Mouse (Mus musculus) layer of hippocampus, postnatal 14 days (tissue): ENCODE measurements around the gene Bank1. TPM values are rescaled to one million over a fixed set of nuclear protein-coding genes. Genes with fewer than 3 reads are reported as not detected.

Experiments used
- DNase-seq, 2 experiments: peaks; one replicate each; pipeline ENCODE4 v3.0.0; 2021 to 2022; ENCODE audit warnings: low spot score in 2 of 2, mixed read lengths in 1 of 2
- total RNA-seq, 2 experiments: library from RNA; stranded (reverse); gene quantifications; 2 replicates each; pipeline ENCODE4 v1.2.3; 2021

Gene Bank1
- total RNA-seq, 2 experiments from 2014 or later = 1.1 to 1.5 TPM

DNA sequence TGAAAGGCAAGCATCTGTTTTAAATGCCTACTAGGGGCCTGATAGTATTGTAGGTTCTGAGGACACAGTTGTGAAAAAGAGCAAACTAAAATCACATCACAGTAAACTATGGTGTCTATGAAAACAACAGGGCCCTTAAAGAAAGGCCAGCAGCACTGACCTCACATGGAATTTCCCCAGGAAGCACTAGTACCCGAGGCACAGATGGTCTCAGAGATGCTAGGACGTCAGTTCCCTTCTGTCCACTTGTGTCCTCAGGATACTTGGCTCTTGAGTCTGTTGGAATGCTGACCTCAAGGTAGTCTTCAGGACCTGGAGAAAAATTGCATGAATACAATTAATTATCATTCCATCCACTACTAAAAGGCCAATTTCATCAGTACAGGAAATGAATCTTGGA lies 71.2 kb downstream of the Bank1 start:
- DNase-seq = no peak

DNA sequence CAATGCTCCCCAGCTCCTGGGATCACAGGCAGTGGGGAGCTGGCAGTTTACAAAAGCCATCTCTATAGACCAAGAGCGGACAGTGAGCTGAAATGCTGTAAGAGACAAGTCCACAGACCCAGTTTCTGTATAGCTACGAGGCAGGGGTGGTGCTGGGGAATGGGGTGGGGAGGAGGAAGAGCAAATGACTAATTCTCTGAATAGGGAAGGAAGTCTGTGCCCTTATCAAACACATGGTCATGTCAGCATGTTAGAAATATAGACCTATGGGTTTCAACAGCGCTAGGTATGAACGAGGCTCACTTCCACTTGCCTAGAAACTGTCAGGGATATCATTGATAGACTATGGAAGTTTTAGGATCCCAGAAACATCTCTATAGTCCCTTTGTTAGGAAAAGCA lies 73.0 kb downstream of the Bank1 start:
- DNase-seq = no peak

DNA sequence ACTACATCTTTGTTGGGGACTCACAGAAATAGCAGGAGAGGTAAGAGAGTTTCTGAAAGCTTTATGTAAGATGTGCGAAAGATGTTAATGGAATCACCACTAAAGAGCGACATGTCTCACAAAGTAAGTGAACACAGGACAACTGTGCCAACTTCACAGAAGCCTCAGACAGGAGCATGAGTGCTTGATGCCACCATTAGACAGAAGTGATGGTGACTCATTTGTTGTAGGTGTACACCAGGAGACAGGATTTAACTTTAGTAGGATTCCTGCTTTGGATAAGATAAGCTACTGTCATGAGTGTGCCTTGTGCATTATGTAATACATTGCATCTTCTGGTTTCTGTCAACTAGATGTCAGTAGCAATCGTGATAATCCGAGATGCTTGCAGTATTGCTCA lies 74.3 kb downstream of the Bank1 start:
- no peak for DNase-seq

- no peak for DNase-seq
Observed at GRCm38 (mm10) chr3:136247331-136247730, 78.5 kb downstream of the Bank1 start.

DNA sequence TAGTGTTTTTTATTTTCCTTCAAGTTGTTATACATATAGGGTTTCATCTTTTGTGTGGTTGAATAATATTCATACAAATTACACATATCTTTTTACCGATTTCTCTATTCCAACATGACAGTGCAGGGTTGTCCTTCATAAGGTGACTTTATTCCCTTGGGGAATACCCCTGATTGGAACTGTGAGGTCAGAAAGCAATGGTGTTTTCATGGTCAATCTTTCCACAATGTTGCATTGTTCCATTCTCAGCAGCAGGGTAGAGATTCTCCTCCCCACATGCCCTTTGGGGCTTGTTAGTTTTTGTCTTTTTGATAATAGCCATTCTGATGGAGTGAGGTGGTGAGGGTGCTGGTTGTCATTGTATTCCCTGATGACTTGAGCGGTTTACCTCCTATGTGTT lies 80.9 kb downstream of the Bank1 start:
- no peak for DNase-seq

DNA sequence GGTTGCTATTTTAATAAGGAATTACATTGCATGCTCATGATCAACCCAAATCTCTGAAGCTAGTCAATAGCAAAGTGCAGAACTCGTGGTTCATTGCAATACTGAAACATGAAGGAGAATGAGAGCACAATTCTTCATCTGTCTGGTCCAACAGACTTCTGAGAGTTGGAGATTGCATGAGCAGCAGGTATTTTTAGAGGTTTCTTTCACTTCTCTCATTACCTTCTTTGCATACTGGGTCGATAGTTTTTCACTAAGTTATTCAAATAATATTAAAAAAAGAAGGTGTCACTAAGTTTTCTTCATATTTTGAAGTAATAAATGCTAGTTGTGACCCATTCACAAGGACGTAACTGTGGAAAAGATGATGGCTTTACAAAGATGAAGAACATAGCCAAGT lies 87.1 kb downstream of the Bank1 start:
- DNase-seq = no peak

GRCm38 (mm10) chr3:136233507-136233906 lies 92.4 kb downstream of the Bank1 start:
- DNase-seq = no peak

DNA sequence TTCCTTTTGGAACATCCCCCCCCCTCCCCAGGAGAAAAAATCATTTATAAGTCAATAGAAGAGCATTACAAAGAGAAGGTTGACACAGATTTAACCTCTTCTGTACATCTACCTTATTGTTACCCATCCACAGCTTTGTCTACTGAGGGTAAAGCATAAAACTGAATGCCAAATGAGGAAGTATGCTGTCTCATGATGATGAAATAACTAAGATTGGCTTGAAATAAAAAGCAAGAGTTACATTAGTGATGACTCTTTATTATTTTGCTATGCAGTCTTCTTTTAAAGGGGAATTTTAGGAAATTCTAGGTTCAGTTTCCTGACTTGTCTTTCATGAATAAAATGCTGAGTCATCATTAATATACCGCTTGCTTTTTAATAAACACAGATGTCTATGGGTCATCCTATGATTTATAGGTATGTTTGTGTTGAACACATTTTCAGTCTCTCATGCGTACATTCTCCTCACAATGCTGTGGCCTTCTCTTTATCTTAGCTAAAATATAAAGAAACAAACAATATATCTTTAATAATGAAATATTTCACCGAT lies 95.2 kb downstream of the Bank1 start:
- DNase-seq = no peak

- no peak for DNase-seq
Observed at GRCm38 (mm10) chr3:136189661-136190228, 136.1 kb downstream of the Bank1 start.

- DNase-seq = no peak
Observed at GRCm38 (mm10) chr3:136186548-136187113, 139.2 kb downstream of the Bank1 start.

DNA sequence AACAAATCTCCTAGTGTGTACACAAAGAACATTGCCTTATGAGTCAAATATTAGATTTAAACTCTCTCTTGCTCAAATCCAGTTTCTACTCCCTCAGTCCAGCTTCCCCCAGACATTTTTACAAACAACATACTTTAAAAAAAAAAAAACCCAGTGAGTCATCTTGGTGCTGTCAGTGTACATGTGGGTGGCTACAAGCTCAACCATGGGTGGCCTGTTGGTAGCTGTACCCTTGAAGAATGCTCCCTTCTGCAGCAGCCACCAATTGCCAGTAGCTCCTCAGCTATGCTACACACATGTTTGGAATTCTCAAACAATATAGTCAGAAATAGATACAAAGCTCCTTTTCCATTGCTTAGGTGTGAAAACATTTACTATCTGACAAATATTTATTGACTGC lies 154.2 kb downstream of the Bank1 start:
- no peak for DNase-seq

DNA sequence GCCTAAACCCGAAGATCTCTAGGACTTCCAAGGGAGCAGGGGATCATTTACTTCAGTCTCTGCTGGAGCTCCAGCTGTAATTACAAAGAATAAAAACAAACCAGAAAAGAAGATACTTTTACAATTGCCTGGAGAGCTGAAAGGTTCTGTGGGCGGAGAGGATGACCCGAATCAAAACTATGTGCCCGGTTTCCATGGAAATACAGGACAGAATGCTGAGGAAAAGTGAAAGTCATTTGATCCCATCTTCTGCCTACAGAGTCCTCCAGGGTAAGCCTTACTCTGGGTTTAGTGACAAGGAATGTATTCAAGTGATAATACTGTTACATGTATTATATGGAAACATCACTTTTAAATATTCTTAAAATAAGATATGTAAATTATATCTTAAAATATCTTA lies 157.8 kb downstream of the Bank1 start:
- no peak for DNase-seq

DNA sequence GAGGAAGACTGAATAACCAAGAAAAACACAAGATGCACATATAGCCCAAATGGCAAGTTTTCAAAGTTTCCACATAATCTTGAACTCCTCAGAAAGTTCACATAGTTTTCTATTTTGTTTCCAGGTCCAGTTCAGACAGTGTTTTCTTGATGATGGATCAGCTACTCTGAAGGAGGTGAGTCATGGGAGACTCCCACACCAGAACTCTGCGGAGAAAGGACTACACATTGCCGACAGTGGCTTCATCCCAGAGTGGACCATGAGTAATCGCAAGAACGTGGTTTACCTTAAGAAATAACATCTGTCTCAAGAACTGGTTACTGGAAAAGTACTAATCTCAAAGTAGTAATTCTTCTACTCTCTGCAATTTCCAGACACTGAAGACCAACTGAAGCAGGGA lies 159.2 kb downstream of the Bank1 start:
- DNase-seq = no peak

- DNase-seq = peak in 1 of 2 experiments; percentile 18
Observed at GRCm38 (mm10) chr3:136166033-136166361, 159.9 kb downstream of the Bank1 start.

DNA sequence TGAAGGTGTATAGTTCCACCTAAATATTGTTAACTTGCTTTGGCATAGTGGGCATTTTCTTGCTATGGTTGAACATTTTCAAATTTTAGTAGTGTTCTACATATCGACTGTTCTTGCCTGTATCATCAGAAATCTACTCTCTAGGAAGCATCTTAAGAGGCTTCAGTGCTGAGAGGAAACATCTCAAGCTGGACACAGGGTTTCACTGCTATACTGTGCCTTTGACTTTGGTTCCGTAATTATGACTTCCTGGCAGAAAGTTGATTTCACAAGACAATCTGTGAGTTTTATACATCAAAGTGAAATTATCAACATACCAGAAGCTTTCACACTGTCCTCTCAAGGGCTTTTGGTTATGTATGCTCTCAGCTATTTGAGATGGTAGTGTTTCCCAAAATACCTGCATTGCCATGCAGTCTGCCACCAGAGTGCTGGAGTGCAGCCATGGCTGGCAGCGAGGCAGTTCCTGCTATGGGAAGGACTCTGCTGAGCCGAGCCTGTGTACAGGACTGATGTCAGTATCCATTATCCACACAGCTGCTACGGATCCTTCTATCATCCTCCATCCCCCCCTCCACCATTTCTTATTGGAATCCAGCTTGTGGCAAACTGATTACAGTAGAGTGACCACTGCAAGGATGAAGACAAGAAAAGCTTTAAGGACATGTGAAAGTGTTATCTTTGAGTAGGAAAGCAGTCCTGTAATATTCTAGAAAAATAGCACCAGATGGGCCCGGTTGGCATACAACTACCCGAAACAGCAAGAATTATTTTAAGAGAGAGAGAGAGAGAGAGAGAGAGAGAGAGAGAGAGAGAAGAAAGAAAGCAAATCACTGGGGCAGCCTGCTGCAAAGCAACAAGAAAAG lies 160.5 kb downstream of the Bank1 start:
- DNase-seq = peak; percentile 41 to 57

- DNase-seq = no peak
Observed at GRCm38 (mm10) chr3:136158059-136158458, 167.8 kb downstream of the Bank1 start.

DNA sequence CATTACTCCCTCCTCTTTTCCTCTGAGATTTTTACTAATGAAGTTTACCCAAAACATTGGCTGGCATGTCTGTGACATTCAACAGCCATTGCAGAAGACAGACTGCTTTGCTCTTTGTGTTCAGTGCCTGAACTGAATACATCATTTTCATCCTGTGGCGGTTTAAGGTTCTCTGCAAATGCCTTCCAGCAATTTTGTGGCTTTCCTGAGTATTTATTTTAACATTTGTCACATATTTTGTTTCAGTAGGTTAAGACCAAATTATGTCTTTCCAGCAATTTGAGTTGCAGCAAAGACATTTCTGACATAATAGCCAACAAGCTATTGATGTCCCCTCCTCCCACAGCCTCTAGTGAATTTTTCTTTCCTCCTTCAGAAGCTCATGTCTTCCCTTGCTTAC lies 170.3 kb downstream of the Bank1 start:
- no peak for DNase-seq

DNA sequence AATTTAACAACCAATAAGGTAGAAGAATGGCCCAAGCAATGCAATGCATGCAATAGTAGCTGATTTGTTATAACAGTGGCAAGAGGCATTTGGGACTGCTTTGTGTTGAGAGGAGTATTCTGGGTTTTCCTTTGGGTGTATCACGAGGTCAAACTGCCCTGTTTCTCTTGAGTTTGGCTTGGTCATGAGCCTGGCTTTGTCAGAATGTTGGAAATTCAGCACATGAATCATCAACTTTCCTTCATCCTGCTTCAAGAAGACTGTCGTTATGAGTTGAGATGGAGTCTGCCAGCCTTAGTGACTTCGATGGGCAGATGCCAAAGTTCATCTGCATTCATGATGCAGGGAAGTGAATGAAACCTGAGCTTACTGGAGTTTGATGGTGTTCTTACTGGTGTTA lies 175.0 kb downstream of the Bank1 start:
- DNase-seq = no peak

GRCm38 (mm10) chr3:136147166-136147565 lies 178.7 kb downstream of the Bank1 start:
- no peak for DNase-seq

DNA sequence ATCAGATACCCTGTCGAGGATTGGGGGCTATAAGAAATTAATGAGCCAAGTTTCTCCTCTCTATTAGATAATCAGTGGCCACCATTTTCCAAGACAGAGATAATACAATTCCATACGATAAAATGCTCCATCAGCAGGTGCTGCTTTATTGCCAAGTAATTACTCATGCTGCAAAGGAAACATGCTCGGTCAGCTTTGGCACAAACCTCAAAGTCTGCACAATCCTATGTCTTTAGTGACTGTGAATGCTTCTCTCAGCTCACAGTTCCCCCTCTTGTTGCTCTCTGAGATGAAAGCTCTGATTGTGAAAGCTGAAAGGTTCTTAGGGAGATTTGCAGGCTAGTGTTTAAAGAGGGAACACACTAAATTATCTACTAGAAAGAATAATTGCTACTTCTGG lies 193.9 kb downstream of the Bank1 start:
- no peak for DNase-seq

DNA sequence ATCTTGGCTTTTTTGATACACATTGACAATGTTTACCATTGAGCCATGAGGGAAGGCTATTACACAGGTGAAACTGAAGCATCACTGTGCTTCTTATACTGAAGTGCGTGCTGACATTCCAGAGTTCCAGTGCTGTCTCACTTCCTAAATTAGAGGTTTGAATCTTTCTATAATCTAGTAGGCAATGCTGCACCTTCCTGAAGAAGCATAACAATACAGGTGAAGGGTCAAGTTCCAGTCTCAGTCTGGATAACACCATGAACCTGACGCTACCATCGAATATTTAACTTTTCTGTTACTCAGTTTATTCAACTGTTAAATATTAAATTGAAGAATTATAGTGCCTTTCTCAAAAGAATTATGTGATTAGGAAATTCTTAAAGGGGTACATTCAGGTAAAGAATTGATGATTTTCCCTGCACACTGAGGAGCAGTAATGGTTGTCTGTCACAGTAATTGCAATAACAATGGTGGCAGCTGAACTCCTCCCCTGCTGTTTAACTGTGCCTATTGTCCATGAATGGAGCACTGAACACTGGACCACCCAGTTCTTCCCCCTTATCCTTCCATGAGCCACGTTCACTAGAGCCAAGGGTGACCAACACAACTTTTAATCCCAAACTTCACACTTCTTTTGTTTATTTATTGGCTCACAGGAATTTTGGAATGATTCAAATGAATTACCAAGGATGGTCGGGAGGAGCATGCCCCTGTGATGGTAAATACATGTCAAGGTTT lies 210.2 kb downstream of the Bank1 start:
- DNase-seq = no peak
